Mouse (Mus musculus): Measurements from ENCODE around the gene Olfr309.
"Not testable (repeated sequence)": the region's sequence is repeated elsewhere in the genome, so short reads cannot be mapped to it uniquely, and the experiment has no call there.

Olfr309 gene

GRCm38 (mm10) chr7:86313608-86314007, at the start of gene Olfr309:
Gene Olfr309, minus strand, starts transcription at chr7:86313708.
- DNase-seq (ENCODE audit: low read depth), result no peak

GRCm38 (mm10) chr7:86346296-86346695, 32.8 kb upstream of the Olfr309 start:
- DNase-seq (ENCODE audit: low read depth), result not testable (repeated sequence)

GRCm38 (mm10) chr7:86344253-86344652, 30.7 kb upstream of the Olfr309 start:
- DNase-seq (ENCODE audit: low read depth), result no peak

- DNase-seq (ENCODE audit: low read depth), result no peak
These were observed 29.5 kb upstream of the Olfr309 start for GRCm38 (mm10) chr7:86342881-86343565.

- no peak for DNase-seq (ENCODE audit: low read depth)
These were observed 24.0 kb upstream of the Olfr309 start, which contains the start of gene Olfr307 for GRCm38 (mm10) chr7:86337486-86337885. Gene Olfr307, minus strand, starts transcription at chr7:86337586.

- DNase-seq (ENCODE audit: low read depth), result no peak
These were observed 12.0 kb upstream of the Olfr309 start, which contains the start of gene Olfr308 for GRCm38 (mm10) chr7:86325530-86325929. Gene Olfr308, minus strand, starts transcription at chr7:86325630.

GRCm38 (mm10) chr7:86321323-86321722, 7.8 kb upstream of the Olfr309 start:
- no peak for DNase-seq (ENCODE audit: low read depth)

- DNase-seq (ENCODE audit: low read depth), result no peak
These were observed 36.4 kb downstream of the Olfr309 start, which contains the start of gene Olfr310 for GRCm38 (mm10) chr7:86277072-86277471. Gene Olfr310, minus strand, starts transcription at chr7:86277172.

Measured in fibroblast of lung, adult 2 months (primary cell).